ENCODE assay signal across 10 mouse cellular contexts in the genomic region with DNA sequence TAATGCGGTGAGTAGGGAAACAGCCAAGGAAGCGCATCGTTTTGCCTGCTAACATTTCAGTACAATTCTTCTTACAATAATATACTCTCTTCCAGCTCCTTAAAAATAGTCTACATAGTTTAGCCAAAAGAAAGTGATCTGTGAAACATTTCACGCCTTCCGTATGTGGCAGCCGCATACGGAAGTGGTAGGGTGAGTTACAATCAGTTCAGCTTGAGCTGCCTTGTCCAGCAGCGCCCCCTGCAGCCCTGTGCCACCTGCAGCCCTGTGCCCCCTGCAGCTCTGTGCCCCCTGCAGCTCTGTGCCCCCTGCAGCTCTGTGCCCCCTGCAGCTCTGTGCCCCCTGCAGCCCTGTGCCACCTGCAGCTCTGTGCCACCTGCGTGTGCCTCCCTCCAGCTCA.
DNase-seq lines count a peak whose midpoint lies in the region; ATAC-seq and TF ChIP-seq lines count a peak whose summit lies in the region.
"Had no signal": no experiment of that assay in that cellular context is flagged by ENCODE, and none has a peak within 500 bp of the region (broad histone marks: within the 10 kb centered on the region; RNA-seq: fewer than 3 reads in every experiment).

No protein-coding gene starts in this region.

- H3K27ac ChIP-seq in hindbrain, postnatal 0 days = no peak overlapping the region
- H3K27ac ChIP-seq in hindbrain, embryonic 14.5 days = no peak overlapping the region
- H3K27ac ChIP-seq: embryonic facial prominence, embryonic 12.5 days; limb, embryonic 12.5 days had no signal

- H3K9ac ChIP-seq in hindbrain, postnatal 0 days (replicated peaks; ENCODE audit: low read length) = no peak overlapping the region
- no peak overlapping the region for H3K9ac ChIP-seq in hindbrain, embryonic 14.5 days
- H3K9ac ChIP-seq: embryonic facial prominence, embryonic 12.5 days; limb, embryonic 12.5 days had no signal

- no peaks in the 10 kb centered on the region for H3K79me3 ChIP-seq in C2C12 (ENCODE audit: low read depth)

- TF ChIP-seq CTCF in hindbrain, postnatal 0 days (IDR thresholded peaks at IDR 0.05; ENCODE audit: low read depth) = peak; percentile 68
- TF ChIP-seq CTCF in C2C12 (IDR thresholded peaks at IDR 0.05; ENCODE audit: control insufficient read depth, insufficient read depth, insufficient read length) = peak; percentile 62

- H3K4me2 ChIP-seq in hindbrain, postnatal 0 days (ENCODE audit: low read depth, low read length) = no peak overlapping the region
- no peak overlapping the region for H3K4me2 ChIP-seq in hindbrain, embryonic 14.5 days (replicated peaks)
- H3K4me2 ChIP-seq: embryonic facial prominence, embryonic 12.5 days; limb, embryonic 12.5 days had no signal

- no peaks in the 10 kb centered on the region for H3K9me3 ChIP-seq in hindbrain, postnatal 0 days (ENCODE audit: low read length)
- H3K9me3 ChIP-seq in hindbrain, embryonic 14.5 days (ENCODE audit: control insufficient read depth, low read length) = no peaks in the 10 kb centered on the region
- H3K9me3 ChIP-seq: embryonic facial prominence, embryonic 12.5 days; limb, embryonic 12.5 days had no signal

- ATAC-seq in hindbrain, postnatal 0 days = no peak
- no peak for ATAC-seq in hindbrain, embryonic 14.5 days (ENCODE audit: low FRiP score)

- no peaks in the 10 kb centered on the region for H3K27me3 ChIP-seq in hindbrain, postnatal 0 days (ENCODE audit: insufficient read depth, low read length)
- no peaks in the 10 kb centered on the region for H3K27me3 ChIP-seq in hindbrain, embryonic 14.5 days (ENCODE audit: control insufficient read depth, insufficient read depth, low read length)
- no peaks in the 10 kb centered on the region for H3K27me3 ChIP-seq in C2C12 (ENCODE audit: control insufficient read depth, insufficient read depth, insufficient read length)
- H3K27me3 ChIP-seq: limb, embryonic 12.5 days had no signal

- H3K36me3 ChIP-seq in hindbrain, postnatal 0 days (ENCODE audit: insufficient read depth, low read length) = peaks cover 15% of the 10 kb centered on the region
- H3K36me3 ChIP-seq in hindbrain, embryonic 14.5 days (replicated peaks; ENCODE audit: control insufficient read depth, insufficient read depth) = peaks cover 37% of the 10 kb centered on the region
- peaks cover 43% of the 10 kb centered on the region for H3K36me3 ChIP-seq in C2C12 (ENCODE audit: control insufficient read depth, insufficient read depth)

- H3ac ChIP-seq in C2C12 (ENCODE audit: control insufficient read depth, insufficient read length, low read depth) = no peak overlapping the region

- peak; percentile 59 for DNase-seq in hindbrain, postnatal 0 days (ENCODE audit: low spot score)
- no peak for DNase-seq in hindbrain, embryonic 14.5 days (ENCODE audit: low spot score)
- peak; percentile 35 for DNase-seq in T-cell, adult 2 months (ENCODE audit: low spot score)
- peak; percentile 56 to 59 for DNase-seq in frontal cortex, postnatal 36 days (ENCODE audit: low spot score in 2 of 2)
- peak; percentile 43 for DNase-seq in left cerebral cortex, postnatal 4 days
- DNase-seq in skeletal muscle tissue, adult 2 months (ENCODE audit: low read depth, low spot score) = peak; percentile 55
- DNase-seq in urinary bladder, postnatal 4 days (ENCODE audit: low spot score in 2 of 2) = no peak

- no peak overlapping the region for H3K4me3 ChIP-seq in hindbrain, postnatal 0 days (ENCODE audit: low read length)
- H3K4me3 ChIP-seq in hindbrain, embryonic 14.5 days (replicated peaks; ENCODE audit: low read length) = no peak overlapping the region
- no peak overlapping the region for H3K4me3 ChIP-seq in C2C12 (ENCODE audit: insufficient read depth, poor library complexity, severe bottlenecking)
- H3K4me3 ChIP-seq: embryonic facial prominence, embryonic 12.5 days; limb, embryonic 12.5 days had no signal

- 76% methylated on average over 9 of the region's 9 CpGs for WGBS in hindbrain, postnatal 0 days
- 69% methylated on average over 9 of the region's 9 CpGs for WGBS in hindbrain, embryonic 14.5 days

- intact Hi-C loops in left cerebral cortex, postnatal 4 days (cut with DNase I) = no loop called here

- H3K4me1 ChIP-seq in hindbrain, postnatal 0 days (ENCODE audit: insufficient read depth, low read length) = no peaks in the 10 kb centered on the region
- H3K4me1 ChIP-seq in hindbrain, embryonic 14.5 days (replicated peaks; ENCODE audit: control insufficient read depth, insufficient read depth, low read length) = 0 out of 2 replicates have a peak, but pooled peaks cover 5% of the 10 kb centered on the region
- H3K4me1 ChIP-seq: embryonic facial prominence, embryonic 12.5 days had no signal

- no peaks in the 10 kb centered on the region for H3K79me2 ChIP-seq in C2C12 (ENCODE audit: control insufficient read depth, insufficient read depth)

TF ChIP-seq in C2C12, 6 proteins besides CTCF, POLR2A, EP300 and RAD21:
- TF ChIP-seq USF1 (IDR thresholded peaks at IDR 0.05; ENCODE audit: low read depth) (no peak), MYOD1 (IDR thresholded peaks at IDR 0.05; ENCODE audit: control insufficient read depth, insufficient read length, low read depth) (no peak), CEBPB (IDR thresholded peaks at IDR 0.05; ENCODE audit: low read depth) (no peak), MYOG (IDR thresholded peaks at IDR 0.05; ENCODE audit: control insufficient read depth, extremely low read depth, insufficient read length) (no peak), FOSL1 (IDR thresholded peaks at IDR 0.05; ENCODE audit: insufficient read depth, low read length, poor library complexity, severe bottlenecking) (no peak), MAX (IDR thresholded peaks at IDR 0.05) (no peak)
TF ChIP-seq in C2C12: peak in this region for 0.

Comparison
In these comparisons a context has a peak if more than half of its experiments do, and no peak if none do; other contexts are left out.
1. DNase-seq: peak in hindbrain, postnatal 0 days (single experiment), T-cell, adult 2 months (single experiment), frontal cortex, postnatal 36 days (2 of 2), left cerebral cortex, postnatal 4 days (single experiment) and skeletal muscle tissue, adult 2 months (single experiment); none in hindbrain, embryonic 14.5 days (single experiment) and urinary bladder, postnatal 4 days (0 of 2).